Mouse (Mus musculus) 416B (cell line): Measurements from ENCODE around the gene Rpl26.

Experiments used
- DNase-seq: peaks from one replicate; pipeline ENCODE4 v3.0.0; 2011; ENCODE audit warnings: low read depth

Gene Rpl26

GRCm38 (mm10) chr11:68901351-68902046, at the start of gene Rpl26:
Gene Rpl26, plus strand, starts transcription at chr11:68901583.
- peak; percentile 99 for DNase-seq

DNA sequence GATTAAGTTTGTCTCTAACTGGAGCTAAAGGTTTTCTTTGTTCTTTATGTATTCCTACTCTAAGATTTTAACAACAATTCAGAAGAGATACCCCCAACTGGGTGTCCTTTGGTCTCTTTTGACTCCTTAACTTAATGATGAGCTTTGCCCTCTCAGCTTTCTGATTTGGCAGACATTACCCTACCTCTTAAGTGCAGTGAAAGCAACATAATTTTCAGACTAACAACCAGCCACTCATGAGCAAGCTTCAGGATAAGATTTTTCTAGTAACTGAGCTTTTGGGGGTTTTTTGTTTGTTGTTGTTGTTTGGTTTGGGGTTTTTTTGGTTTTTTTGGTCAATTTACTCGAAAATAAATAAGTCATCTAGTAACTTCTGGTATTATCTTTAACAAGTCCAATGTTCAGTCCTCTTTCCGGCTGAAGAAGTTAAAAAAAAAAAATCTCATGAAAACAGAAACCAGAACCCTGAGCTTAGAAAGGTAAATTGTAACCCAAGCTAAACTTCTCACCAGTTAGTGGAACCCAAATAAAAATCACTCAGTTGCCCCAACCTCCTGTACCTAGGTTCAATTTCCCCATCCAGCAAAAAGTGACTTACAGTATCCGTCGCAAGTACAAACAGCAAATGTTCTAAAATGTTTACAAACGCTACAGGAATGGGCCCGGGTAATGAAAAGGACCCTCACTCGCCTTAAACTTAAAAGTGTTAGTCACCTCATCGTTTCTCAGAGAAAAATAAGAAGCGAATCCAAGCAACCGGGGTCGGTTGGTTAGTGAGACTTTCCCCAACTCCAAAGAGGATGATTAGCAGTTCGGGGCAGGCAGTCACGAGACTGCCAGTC, 49.5 kb upstream of the Rpl26 start:
- DNase-seq = peak; percentile 42

DNA sequence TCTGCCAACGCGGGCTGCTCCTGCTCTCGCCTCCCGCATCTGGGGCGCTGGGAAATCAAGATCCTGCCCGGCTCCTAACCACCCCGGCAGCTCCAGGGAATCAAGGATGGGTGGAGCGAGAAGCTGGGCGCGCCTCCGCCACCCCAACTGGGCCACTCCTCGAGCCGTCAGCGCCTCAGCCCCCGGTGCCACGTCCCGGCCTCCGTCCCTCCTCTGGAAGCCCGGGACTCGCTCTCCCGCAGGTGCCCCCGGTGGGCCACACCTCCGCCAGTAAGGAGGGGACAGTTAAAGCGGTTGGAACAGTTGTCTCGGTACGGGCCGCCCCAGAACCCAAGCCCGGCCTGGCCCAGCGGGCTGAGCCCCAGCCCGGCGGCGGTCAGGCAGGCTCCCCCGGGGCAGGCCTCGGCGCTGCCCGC, 48.9 kb upstream of the Rpl26 start:
- no peak for DNase-seq

DNA sequence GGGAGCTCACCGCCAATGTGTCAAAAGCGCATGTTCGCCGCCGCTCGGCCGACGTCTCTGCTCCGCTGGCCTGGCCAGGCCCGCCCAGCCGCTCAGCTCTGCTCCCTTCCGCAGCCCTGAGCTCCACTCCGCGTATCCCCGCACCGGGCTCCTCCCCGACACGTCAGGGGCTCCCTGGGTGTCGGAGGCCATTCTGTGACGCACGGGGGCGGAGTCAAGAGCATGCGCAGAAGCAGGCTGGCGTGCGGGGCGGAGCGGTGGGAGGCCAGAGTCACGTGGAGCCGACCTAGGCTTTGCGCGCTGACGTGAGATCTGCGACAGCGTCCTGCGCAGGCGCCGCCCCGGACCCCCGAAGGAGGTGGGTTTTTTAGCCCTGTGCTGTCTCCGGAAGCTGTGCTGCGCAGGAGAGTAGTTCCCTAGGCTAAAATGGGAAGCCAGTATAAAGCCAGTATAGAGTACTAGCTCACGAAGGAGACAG, 48.4 kb upstream of the Rpl26 start:
- DNase-seq = peak; percentile 99

DNA sequence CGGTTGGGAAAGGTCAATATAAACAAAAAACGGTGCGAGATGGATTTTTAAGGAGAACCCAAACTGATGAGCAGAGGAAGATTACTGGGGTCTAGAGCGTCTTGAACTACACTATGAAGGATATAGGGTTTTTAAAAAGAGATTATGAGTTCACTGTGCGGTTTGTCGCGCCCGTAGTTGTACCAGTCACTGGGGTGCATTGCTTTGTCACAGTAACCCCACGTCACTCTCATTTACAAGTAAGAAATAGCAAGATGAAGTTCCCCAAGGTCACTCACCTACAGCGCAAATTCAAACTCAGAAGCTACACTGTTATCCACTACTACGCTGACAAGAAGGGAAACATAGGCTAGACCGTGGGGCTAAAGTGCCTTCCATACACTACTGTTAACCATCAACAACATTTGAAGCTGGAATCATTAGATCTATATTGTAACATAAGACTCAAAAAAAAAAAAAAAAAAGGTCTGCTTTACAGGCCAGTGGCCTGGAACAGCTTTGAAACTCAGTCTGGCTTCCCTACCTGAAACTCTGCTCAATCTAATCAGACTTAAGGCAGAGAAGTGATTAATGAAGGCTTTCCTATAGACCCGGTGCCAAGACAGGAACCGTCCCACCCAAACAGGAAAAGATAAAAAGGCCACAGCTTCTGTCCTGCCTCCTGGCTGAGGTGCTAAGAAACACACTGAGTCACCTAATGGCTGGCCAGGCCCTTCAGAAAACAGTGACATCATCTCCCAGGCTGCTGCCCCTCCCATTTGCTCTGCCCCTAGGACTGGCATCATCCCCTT, 47.6 kb upstream of the Rpl26 start:
- DNase-seq = peak; percentile 96

- no peak for DNase-seq
Observed at GRCm38 (mm10) chr11:68854621-68855020, 46.8 kb upstream of the Rpl26 start.

DNA sequence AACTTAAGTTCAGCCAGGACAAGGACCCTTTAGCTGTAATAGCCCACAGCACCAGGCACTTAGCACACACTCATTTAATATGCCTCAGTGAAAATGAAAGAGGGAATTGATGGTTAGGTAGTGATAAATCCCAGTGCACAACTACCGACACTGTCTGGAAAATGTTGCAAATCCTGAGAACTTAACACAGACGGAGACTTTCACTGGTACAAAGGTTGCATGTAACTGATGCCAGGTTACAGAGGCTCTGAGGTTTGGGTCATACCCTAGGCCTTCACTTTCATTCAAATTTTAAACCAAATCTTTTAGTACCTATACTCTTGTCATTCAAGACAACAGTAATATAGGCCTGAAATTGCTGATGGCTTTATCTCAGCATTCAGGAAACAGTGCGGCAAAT, 44.1 kb upstream of the Rpl26 start:
- no peak for DNase-seq

GRCm38 (mm10) chr11:68859943-68860593, 41.3 kb upstream of the Rpl26 start:
- DNase-seq = no peak

DNA sequence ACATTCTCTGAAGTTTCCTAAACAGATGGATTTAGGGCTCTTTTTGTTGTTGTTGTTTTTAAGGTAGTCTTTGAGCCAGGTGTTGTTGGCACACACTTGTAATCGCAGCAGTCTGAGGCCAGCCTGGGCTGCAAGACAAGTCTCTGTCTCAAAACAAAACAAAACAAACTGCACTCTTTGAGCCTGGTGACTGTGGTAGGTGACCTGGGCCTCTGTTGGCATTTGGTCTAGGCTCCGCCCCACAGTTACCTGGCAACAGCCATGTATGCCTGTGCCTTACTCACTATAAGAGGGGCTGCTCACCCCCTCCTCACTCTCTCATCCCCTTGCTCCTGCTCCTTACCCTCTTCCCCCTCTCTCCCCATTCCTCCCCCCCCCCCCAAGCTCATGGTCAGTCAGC, 39.1 kb upstream of the Rpl26 start:
- DNase-seq = no peak

DNA sequence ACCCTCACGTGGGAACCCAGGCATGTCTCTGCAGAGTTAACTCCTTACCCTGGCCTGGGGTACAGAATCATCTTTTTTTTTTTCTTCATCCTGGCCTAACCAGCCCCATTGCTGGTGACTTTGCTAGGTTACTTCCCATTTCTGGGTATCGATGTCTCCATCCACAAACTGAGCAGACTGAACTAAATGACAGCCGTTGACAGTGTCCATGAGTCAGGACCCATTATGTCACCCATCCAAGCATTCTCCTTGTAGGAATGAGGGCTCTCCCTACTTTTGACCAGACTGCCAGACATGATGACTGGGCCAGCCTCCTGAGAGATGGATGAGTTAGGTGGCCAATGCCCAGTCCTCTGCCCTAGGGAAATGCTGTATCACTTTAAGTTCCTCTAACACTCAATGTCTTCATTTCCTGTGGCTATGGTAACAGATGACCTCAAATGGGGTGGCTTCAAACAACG, 37.7 kb upstream of the Rpl26 start:
- peak; percentile 88 for DNase-seq

- DNase-seq = peak; percentile 98
Observed at GRCm38 (mm10) chr11:68864544-68865189, 36.7 kb upstream of the Rpl26 start.

DNA sequence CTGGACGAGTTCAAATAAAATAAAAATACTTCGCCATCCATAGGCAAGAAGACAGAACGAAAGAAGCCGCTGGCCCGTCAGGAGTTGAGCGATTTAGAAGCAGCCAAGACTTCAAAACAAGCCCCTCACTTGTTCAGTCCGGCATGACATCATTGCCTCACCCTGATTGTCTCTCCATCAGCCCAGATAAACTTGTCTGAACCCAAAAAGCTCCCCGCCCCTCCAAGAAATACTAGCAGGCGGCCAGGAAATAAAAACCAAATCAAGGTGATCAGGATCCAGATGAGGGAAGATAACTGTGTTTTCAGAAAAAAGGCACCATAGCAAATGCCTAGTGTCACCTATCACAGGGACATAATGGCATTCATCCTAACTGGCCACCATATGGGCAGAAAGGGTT, 30.1 kb upstream of the Rpl26 start:
- peak; percentile 19 for DNase-seq

GRCm38 (mm10) chr11:68871748-68872147, 29.6 kb upstream of the Rpl26 start, which contains the start of gene Ndel1:
Gene Ndel1, minus strand, starts transcription at chr11:68871858.
- peak; percentile 95 for DNase-seq

DNA sequence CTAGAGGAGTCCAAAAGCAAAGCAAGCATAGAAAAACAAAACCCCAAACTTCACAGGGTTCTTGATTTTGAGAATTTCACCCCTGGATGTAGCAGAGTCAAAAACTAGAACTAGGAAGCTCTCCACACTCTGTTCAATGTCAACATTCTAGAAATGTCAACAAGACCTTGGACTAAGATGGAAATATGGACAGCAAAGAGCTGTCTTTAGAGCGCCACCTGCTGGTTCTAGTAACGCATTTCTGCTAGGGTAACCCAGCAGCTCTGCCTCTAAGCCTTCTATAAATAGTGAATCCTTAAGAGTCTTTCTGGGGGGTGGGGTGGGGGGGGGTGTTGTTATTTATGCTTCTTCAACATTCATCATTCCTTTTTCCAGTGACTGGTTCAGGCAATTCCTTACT, 26.5 kb upstream of the Rpl26 start:
- peak; percentile 83 for DNase-seq

DNA sequence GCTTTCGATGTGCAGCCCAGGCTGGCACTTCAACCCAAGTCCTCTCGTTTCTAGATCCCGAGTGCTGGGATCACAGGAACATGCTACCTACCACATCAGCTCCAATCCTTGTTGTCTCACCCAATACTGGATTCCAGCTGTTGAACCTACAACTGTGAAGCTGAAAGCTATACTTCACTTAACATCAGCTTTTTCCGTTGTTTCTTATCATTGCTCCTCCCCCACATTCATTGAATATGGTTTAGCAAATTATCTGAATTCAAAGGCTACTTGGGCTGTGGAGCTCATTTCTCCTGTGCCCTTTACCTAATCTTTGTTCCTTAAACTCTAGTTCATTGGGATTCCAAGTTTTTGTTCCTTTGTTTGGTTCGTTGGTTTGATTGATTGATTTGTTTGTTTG, 22.6 kb upstream of the Rpl26 start:
- DNase-seq = no peak

DNA sequence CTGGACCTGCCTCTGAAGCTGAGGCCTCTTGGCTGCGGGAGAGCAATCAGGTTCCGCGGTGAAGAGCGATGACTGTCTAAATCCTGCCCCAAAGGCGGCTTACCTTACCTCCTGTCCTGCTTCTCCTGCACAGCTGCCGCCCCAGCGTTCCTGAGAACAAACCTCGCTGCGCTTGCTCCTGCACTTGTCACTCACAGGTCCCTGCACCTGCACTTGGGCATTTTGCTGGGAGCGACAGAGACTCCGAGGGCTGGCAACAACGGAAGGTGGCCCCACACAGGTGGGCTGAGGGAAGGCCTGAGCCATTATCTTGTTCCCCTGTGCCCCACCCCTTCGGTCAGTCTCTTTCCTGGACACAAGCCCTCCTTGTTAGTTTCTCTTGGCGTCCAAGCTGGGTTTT, 19.3 kb upstream of the Rpl26 start:
- no peak for DNase-seq

GRCm38 (mm10) chr11:68883843-68884242, 17.5 kb upstream of the Rpl26 start:
- no peak for DNase-seq

DNA sequence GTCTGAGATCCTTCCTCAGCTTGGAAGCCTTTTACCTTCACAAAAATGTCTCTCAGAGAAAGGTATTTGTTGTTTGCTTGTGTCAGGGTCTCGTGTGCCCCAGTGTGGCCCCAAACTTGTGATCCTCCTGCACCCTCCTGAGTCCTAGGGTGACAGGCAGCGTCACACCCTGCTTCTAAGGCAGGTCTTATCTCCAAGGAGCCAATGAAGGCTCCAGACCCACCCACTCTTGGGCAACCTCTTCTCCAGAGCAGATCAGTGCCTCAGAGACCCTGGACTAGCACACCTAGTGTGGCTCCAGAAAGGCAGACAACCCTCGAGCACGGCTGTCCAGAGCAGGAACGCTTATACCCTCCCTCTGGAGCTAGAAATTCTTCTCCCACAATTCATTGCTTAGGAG, 17.0 kb upstream of the Rpl26 start:
- no peak for DNase-seq

DNA sequence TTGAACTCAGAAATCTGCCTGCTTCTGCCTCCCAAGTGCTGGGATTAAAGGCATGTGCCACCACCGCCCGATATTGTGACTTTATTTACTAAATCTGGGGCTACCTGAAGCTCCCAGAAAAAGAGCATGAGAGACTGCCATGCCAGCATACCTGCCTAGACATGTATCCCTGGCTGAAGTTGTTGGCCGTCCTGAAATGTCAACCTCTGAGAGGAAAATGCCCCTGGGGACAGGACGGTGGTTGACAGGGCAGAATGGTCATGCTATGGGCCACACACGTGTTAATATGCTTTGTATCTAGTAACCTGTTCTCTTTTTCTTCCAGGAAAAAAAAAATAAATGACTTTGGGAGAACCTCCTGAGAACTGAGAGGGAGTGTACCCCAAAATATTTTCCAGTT, 15.3 kb upstream of the Rpl26 start:
- DNase-seq = no peak

GRCm38 (mm10) chr11:68888253-68888652, 13.1 kb upstream of the Rpl26 start, which contains the start of gene Rnf222:
Gene Rnf222, plus strand, starts transcription at chr11:68888553.
- no peak for DNase-seq

GRCm38 (mm10) chr11:68888653-68889052, 12.7 kb upstream of the Rpl26 start:
- DNase-seq = no peak
